Mouse (Mus musculus) bone marrow, adult 2 months (tissue): ENCODE data around the gene Zcchc14. TPM values are rescaled to one million over a fixed set of nuclear protein-coding genes. Genes with fewer than 3 reads are reported as not detected.

ENCODE experiments used
- H3K27ac ChIP-seq: fragments of 200-500 bp; 2 replicates; pipeline ENCODE4 v1.5.1; 2012; ENCODE audit warnings: low read depth, mild to moderate bottlenecking, control low read depth, inconsistent platforms, low read length; ENCODE audit not compliant: control insufficient read depth, poor library complexity, insufficient read depth
- H3K4me1 ChIP-seq: fragments of 200-500 bp; 2 replicates; pipeline ENCODE4 v1.6.1; 2011; ENCODE audit warnings: low read length; ENCODE audit not compliant: control insufficient read depth, insufficient read depth
- H3K4me3 ChIP-seq: fragments of 200-500 bp; replicated peaks from 2 replicates; pipeline ENCODE3; 2011; ENCODE audit warnings: mild to moderate bottlenecking, low read depth, low read length, control low read depth; ENCODE audit not compliant: control insufficient read depth
- CTCF ChIP-seq: fragments of 200-500 bp; IDR thresholded peaks from 2 replicates; pipeline ENCODE4 v1.5.1; 2011; ENCODE audit warnings: low read length, control low read depth; ENCODE audit not compliant: control insufficient read depth, insufficient read depth
- POLR2A ChIP-seq: fragments of 200-500 bp; IDR thresholded peaks from 2 replicates; pipeline ENCODE4 v1.6.1; 2011; ENCODE audit warnings: low read depth, mild to moderate bottlenecking, control low read depth, low read length, borderline replicate concordance; ENCODE audit not compliant: control insufficient read depth
- WGBS: fragments of 180-500 bp; shearing (Covaris S2); methylation state at CpG from one replicate; pipeline ENCODE4 v1.1.7; 2018; 5-methylcytosine and 5-hydroxymethylcytosine counted together
- polyA plus RNA-seq: library from polyadenylated mRNA; stranded (reverse); fragments of >200 nt; gene quantifications from 2 replicates; pipeline ENCODE4 v1.2.4, GENCODE M21; 2011; ENCODE audit warnings: low replicate concordance; ENCODE audit not compliant: missing spikeins, insufficient read depth, insufficient read length

Gene Zcchc14
- polyA plus RNA-seq, 1 experiment, result 4.9 TPM

GRCm38 (mm10) chr8:121648451-121648850, 4.2 kb downstream of the Zcchc14 start:
- 80% methylated on average over 16 of the region's 16 CpGs for WGBS
- TF ChIP-seq CTCF, result no peak
- no peak for TF ChIP-seq POLR2A
- Histone ChIP-seq H3K27ac (no peak overlapping the region), H3K4me3 (no peak overlapping the region), H3K4me1 (no peaks in the 10 kb centered on the region; the same call in 1 of the 2 replicates)

- Histone ChIP-seq H3K4me1 (no peaks in the 10 kb centered on the region; the same call in 1 of the 2 replicates), H3K27ac (no peak overlapping the region), H3K4me3 (no peak overlapping the region)
- WGBS, result 79% methylated on average over 12 of the region's 12 CpGs
- TF ChIP-seq CTCF (no peak), POLR2A (no peak)
Observed at GRCm38 (mm10) chr8:121647511-121648215, 5.0 kb downstream of the Zcchc14 start.

- no peak overlapping the region for H3K27ac ChIP-seq
- whole genome bisulfite sequencing, result 6% methylated on average over 11 of the region's 11 CpGs
- H3K4me3 ChIP-seq, result no peak overlapping the region
- TF ChIP-seq POLR2A (no peak), CTCF (no peak)
- no peaks in the 10 kb centered on the region; the same call in 1 of the 2 replicates for H3K4me1 ChIP-seq
Observed at GRCm38 (mm10) chr8:121643384-121643783, 9.3 kb downstream of the Zcchc14 start.

- H3K27ac ChIP-seq, result no peak overlapping the region
- H3K4me1 ChIP-seq, result no peaks in the 10 kb centered on the region; the same call in 1 of the 2 replicates
- no peak for TF ChIP-seq POLR2A
- TF ChIP-seq CTCF, result no peak
- WGBS, result 48% methylated on average over 3 of the region's 3 CpGs
- H3K4me3 ChIP-seq, result no peak overlapping the region
Observed at GRCm38 (mm10) chr8:121642804-121643203, 9.9 kb downstream of the Zcchc14 start.

- H3K4me3 ChIP-seq, result no peak overlapping the region
- H3K27ac ChIP-seq, result no peak overlapping the region
- H3K4me1 ChIP-seq, result no peaks in the 10 kb centered on the region
- TF ChIP-seq POLR2A (no peak), CTCF (no peak)
- 69% methylated on average over 8 of the region's 8 CpGs for WGBS
Observed at GRCm38 (mm10) chr8:121636180-121636579, 16.5 kb downstream of the Zcchc14 start.

- 36% methylated on average over 6 of the region's 6 CpGs for WGBS
- Histone ChIP-seq H3K4me1 (no peaks in the 10 kb centered on the region), H3K4me3 (no peak overlapping the region), H3K27ac (no peak overlapping the region)
- TF ChIP-seq POLR2A (no peak), CTCF (no peak)
Observed at GRCm38 (mm10) chr8:121635534-121635933, 17.2 kb downstream of the Zcchc14 start.

GRCm38 (mm10) chr8:121632401-121632800, 20.3 kb downstream of the Zcchc14 start:
- H3K4me1 ChIP-seq, result no peaks in the 10 kb centered on the region
- no peak overlapping the region for H3K4me3 ChIP-seq
- WGBS, result 74% methylated on average over 5 of the region's 5 CpGs
- no peak overlapping the region for H3K27ac ChIP-seq
- no peak for TF ChIP-seq CTCF
- no peak for TF ChIP-seq POLR2A

- no peak overlapping the region for H3K27ac ChIP-seq
- H3K4me1 ChIP-seq, result no peaks in the 10 kb centered on the region
- WGBS, result 72% methylated on average over 7 of the region's 7 CpGs
- H3K4me3 ChIP-seq, result no peak overlapping the region
- TF ChIP-seq POLR2A (no peak), CTCF (no peak)
Observed at GRCm38 (mm10) chr8:121631645-121632071, 21.0 kb downstream of the Zcchc14 start.

GRCm38 (mm10) chr8:121628681-121629080, 24.0 kb downstream of the Zcchc14 start:
- Histone ChIP-seq H3K4me3 (no peak overlapping the region), H3K27ac (no peak overlapping the region), H3K4me1 (no peaks in the 10 kb centered on the region)
- no peak for TF ChIP-seq CTCF
- no peak for TF ChIP-seq POLR2A
- WGBS, result 68% methylated on average over 4 of the region's 4 CpGs
